Mouse (Mus musculus): ENCODE measurements around the gene Npsr1.

DNA sequence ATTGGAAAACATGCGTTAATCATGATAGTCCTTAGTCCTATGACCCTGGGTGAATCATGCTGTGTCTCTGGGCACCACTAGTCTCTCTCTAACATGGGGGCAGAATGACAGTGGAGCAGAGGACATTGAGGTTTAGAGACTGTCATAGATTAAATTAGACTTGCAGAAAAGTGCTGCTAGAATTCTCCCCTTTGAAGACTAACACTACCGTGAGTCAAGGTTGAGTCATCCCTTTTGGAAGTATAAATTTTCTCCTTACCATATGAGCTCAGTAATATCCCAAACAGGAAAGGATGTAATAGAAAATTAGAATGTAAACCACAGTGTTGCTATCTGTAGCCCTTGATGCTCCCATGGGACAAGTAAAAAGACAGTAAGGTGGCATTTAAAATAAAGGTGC is 218.0 kb downstream of the Npsr1 start:
- TF ChIP-seq EP300 (IDR thresholded peaks at IDR 0.05; ENCODE audit: insufficient read depth, low read depth, low read length) (no peak), CTCF (IDR thresholded peaks at IDR 0.05) (no peak)

Data from heart, adult 2 months (tissue).